Mouse (Mus musculus) ZHBTc4 (cell line): ENCODE measurements around the gene Gm1043.
A peak's percentile ranks its signal among the peaks of the same experiment; 100 is the strongest.

Source experiments
- DNase-seq: peaks from one replicate; pipeline ENCODE4 v3.0.0-alpha.2; 2011; ENCODE audit warnings: low read depth, low spot score

Gm1043 gene

GRCm38 (mm10) chr5:37109280-37109849 is 24.2 kb downstream of the Gm1043 start:
- DNase-seq: peak; percentile 85

- DNase-seq: no peak
Observed at GRCm38 (mm10) chr5:37112389-37112788, 27.2 kb downstream of the Gm1043 start.

GRCm38 (mm10) chr5:37117126-37117525 is 32.0 kb downstream of the Gm1043 start:
- DNase-seq: no peak

DNA sequence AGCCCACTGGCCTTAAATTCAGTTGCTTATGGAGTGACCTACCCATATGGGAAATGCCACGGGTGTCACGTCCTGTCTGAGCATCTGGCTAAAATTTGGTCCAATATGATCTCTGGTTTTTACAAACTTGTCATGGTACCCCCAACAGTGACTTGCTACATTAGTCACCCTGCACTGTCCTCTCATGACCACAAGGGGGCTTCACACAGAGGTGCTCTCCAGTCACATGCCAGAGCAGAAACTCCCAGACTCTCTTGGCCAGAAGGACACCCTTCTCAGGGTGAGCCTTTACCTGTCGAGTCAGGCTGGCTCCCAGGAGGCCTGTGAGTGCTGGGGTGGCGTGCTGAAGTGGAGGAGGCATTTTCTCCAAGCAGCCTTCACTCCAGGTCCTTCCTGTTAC is 33.1 kb downstream of the Gm1043 start:
- peak; percentile 61 for DNase-seq

DNA sequence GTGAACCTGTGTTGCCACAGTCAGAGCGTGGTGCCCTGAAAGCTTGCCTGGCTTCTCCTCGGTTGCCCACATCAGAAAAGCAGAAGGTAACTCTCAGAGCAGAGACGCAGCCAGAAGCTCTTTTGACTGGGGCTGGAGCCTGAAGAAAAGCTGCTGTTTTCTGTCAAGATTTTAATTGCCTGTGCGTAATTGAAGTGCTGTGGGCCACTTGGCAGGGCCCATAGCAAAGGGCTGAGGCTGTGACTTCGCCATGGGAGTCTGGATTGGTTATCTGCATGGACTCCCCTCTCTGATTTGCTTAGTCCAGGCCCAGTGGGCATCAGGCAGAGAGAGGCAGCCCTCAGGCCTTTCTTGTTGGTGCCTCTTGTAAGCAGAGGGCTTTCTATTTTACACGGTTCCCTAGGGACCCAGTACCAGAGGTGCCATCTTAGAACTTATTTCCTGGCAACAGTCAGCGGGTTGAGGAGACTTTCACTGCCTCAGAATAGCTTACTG is 36.1 kb downstream of the Gm1043 start:
- DNase-seq: no peak

- DNase-seq: peak; percentile 57
Observed at GRCm38 (mm10) chr5:37131841-37132240, 46.7 kb downstream of the Gm1043 start.

GRCm38 (mm10) chr5:37141745-37142144 is 56.6 kb downstream of the Gm1043 start:
- DNase-seq: no peak

DNA sequence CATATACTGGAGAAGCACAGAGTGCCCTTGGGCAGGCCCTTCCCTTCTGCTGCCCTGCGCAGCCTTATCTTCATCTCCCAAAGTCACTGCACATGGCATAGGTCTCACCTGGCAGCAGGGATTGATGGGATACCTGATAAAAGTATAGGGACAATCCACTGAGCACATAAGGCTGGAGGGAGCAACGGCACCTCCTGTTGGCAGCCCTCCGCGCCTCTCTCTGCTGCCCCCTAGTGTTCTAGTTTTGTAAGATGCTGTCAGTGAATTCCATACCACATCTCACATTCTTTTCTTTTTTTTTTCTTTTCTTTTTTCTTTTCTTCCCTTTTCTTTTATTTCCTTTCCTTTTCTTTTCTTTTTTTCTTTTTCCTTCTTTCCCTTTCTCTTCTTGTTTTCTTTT is 62.4 kb downstream of the Gm1043 start:
- peak; percentile 73 for DNase-seq

DNA sequence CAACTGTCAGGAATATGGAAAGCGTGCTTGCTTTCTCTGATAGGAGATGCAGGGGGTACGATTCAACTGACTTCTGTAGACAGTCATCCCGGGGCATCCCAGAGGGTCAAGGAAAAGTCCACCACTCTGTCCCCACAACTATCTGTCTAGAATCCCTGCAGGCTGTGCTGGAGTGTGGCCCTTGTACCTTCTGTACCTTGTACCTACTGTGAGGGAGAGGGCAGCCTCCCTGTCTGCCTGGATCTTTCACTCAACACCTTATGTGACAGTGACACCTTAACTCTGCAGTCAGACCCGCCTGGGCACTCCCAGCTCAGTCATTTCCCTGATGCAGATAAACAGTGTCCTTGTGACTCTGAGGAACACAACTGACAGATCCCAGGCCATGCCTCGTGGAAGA is 65.5 kb downstream of the Gm1043 start:
- no peak for DNase-seq

DNA sequence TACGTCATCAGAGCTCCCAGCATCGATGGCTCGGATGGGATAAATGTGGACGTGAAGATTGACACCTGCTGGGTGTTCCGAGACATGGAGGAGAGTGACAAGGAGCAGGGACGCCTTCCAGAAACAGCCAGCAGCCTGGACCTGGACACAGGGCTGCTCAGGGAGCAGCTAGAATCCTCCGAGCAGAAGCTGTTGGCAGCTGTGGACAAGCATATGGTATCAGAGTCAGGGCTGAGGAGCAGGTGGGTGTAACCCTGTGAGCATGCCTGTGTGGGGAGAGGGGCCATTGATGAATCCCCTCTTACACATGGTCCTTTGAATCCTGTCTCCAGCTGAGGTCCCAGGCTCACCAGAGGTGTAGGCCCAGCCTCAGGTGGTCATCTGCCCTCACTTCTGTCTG is 69.3 kb downstream of the Gm1043 start:
- DNase-seq: no peak

GRCm38 (mm10) chr5:37158408-37158807 is 73.2 kb downstream of the Gm1043 start:
- no peak for DNase-seq

- DNase-seq: peak; percentile 89
Observed at GRCm38 (mm10) chr5:37162871-37163781, 78.0 kb downstream of the Gm1043 start.

GRCm38 (mm10) chr5:37176466-37176865 is 91.3 kb downstream of the Gm1043 start:
- no peak for DNase-seq

DNA sequence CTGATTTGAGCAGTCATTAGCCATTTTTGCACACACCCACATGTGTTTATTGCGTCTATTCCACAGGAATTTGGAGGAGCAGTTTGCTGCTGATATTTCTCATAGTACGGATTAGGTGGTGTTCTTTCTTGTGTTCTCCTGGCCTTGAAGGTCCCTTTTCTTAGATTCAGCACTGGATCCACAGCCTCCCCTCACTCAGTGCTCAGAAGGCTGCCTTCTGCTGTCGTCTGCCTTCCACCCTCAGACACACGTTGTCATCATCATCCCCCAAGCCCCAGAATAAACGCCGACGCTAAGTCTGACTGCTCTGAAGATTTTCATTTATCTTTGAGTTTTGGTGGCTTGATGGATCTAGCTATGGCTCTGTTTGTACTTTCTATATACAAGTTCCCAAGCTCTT is 91.9 kb downstream of the Gm1043 start:
- DNase-seq: no peak

- no peak for DNase-seq
Observed at GRCm38 (mm10) chr5:37178811-37179210, 93.6 kb downstream of the Gm1043 start.

DNA sequence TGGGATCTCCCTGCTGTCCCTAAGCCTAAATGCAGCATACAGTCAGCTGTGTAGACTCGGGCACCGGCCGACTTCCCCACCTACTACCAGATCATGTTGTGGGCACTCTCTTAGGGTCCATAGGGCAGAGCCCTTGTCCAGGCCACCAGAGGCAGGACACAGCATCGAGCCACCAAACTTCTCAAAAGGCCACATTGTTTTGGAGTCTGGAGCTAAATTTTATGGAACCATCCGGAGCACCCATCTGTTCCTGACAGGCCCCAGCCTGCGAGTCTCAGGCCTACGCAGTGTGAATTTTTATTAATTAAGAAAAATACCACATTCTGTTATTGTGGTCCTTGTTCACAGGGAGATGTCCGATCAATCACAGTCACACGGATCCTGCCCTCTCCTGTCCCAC is 94.7 kb downstream of the Gm1043 start:
- no peak for DNase-seq

DNA sequence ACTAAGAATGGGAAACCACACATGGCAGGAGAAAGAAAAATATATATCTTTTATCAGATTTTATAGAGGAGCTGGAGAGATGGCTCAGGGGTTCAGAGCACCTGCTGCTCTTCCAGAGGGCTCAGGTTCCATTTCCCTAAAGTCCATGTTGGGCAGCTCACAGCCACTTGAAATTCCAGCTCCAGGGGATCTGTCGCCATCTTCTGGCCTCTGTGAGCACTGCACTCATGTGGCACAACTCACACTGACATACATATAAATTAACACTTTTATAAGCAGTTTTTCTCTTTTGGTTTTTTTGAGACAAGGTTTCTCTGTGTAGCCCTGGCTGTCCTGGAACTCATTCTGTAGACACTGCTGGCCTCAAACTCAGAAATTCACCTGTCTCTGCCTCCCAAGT is 95.5 kb downstream of the Gm1043 start:
- peak; percentile 59 for DNase-seq

DNA sequence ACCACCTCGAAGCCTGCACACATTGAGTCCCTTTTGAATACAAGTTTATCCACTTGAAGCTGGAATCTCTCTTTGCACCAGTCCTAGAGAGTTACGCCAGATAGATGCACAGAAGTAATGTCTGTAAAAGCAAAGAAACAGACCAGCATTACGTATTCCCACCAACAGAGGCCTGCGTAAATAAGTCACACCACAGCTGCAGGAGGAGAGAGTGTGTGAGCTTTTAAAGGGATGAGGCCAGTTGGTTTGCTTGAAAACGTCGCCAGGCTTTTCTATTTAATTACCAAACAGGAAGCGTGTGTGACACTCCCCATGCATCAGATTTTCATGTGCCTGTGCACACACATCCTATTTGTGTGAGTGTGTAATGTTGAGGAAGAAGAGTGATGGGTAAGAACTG is 99.4 kb downstream of the Gm1043 start:
- DNase-seq: no peak

DNA sequence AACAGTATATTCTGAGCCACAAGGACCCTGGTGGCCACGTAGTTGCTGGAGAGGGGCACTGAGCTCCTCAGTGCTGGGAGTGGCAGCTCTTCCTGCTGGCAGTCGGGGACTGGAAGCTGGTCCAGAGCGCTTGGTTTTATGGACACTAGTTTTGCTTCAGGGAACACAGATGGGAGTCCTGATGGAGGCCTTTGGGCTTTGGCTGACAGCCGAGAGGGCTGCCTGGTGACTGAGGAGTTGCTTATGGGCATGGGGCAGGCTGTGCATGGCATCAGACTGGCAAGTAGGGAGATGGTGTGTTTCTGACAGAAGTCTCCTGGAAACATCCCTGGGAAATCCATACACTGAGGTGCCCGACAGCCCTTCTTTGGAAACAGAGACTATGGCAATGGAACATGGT is 105.2 kb downstream of the Gm1043 start:
- no peak for DNase-seq

DNA sequence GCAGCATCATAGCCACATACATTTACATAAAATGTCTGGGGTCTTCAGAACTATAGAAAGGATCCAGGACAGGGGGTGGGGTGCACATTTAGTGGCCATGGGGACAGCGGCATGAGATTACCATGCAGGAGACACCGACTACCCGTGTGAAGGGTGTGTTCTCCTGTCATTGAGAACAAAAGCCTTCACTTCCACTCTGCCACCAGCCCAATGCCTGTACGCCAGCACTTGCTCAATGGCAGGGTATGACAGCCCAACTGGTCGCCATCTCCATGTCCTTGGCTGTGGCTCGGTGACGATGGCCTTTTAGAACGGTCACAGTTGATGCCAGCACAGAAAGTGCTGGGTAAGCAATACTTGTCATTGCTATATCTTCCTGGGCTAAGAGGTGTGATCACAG is 111.0 kb downstream of the Gm1043 start:
- no peak for DNase-seq

- no peak for DNase-seq
Observed at GRCm38 (mm10) chr5:37196666-37197250, 111.6 kb downstream of the Gm1043 start.

- DNase-seq: no peak
Observed at GRCm38 (mm10) chr5:37197423-37197822, 112.3 kb downstream of the Gm1043 start.
